Mouse (Mus musculus) spleen, postnatal 14 days (tissue): ENCODE results near the gene Rbbp7.

ENCODE experiments used
- DNase-seq, 2 experiments: peaks; one replicate each; pipeline ENCODE4 v3.0.0; 2021 to 2022; ENCODE audit warnings: low spot score in 2 of 2

Gene Rbbp7

GRCm38 (mm10) chrX:162760115-162760942 lies at the start of gene Rbbp7:
TSS of gene Rbbp7 (plus strand) at chrX:162760402.
- DNase-seq = peak; percentile 80 to 83

GRCm38 (mm10) chrX:162717837-162718236 lies 42.4 kb upstream of the Rbbp7 start:
- DNase-seq = peak; percentile 7 to 19

GRCm38 (mm10) chrX:162719615-162720014 lies 40.6 kb upstream of the Rbbp7 start:
- DNase-seq = peak in 1 of 2 experiments; percentile 42

- no peak for DNase-seq
These were observed 32.8 kb upstream of the Rbbp7 start for GRCm38 (mm10) chrX:162727367-162727777.

- DNase-seq = no peak
These were observed 32.4 kb upstream of the Rbbp7 start for GRCm38 (mm10) chrX:162727795-162728194.

- DNase-seq = no peak
These were observed 32.0 kb upstream of the Rbbp7 start for GRCm38 (mm10) chrX:162728228-162728627.

- no peak for DNase-seq
These were observed 30.2 kb upstream of the Rbbp7 start for GRCm38 (mm10) chrX:162730031-162730430.

- DNase-seq = peak; percentile 23 to 55
These were observed 24.9 kb upstream of the Rbbp7 start for GRCm38 (mm10) chrX:162734997-162735929.

GRCm38 (mm10) chrX:162736140-162736659 lies 24.0 kb upstream of the Rbbp7 start:
- no peak for DNase-seq

GRCm38 (mm10) chrX:162748696-162749420 lies 11.3 kb upstream of the Rbbp7 start:
- DNase-seq = no peak

GRCm38 (mm10) chrX:162752418-162752817 lies 7.8 kb upstream of the Rbbp7 start:
- DNase-seq = no peak

- no peak for DNase-seq
These were observed 5.9 kb upstream of the Rbbp7 start for GRCm38 (mm10) chrX:162754314-162754713.

GRCm38 (mm10) chrX:162756058-162756457 lies 4.1 kb upstream of the Rbbp7 start:
- no peak for DNase-seq

- peak; percentile 3 to 6 for DNase-seq
These were observed 719 bp upstream of the Rbbp7 start for GRCm38 (mm10) chrX:162759251-162760114.

- peak; percentile 4 to 5 for DNase-seq
These were observed 835 bp downstream of the Rbbp7 start for GRCm38 (mm10) chrX:162760958-162761515.

- no peak for DNase-seq
These were observed 1.7 kb downstream of the Rbbp7 start for GRCm38 (mm10) chrX:162761716-162762395.

- DNase-seq = no peak
These were observed 10.5 kb downstream of the Rbbp7 start for GRCm38 (mm10) chrX:162770726-162771125.

GRCm38 (mm10) chrX:162788372-162788771 lies 28.2 kb downstream of the Rbbp7 start:
- DNase-seq = no peak

GRCm38 (mm10) chrX:162791392-162791791 lies 31.2 kb downstream of the Rbbp7 start:
- peak in 1 of 2 experiments; percentile 1 for DNase-seq

- peak; percentile 7 to 25 for DNase-seq
These were observed 40.2 kb downstream of the Rbbp7 start for GRCm38 (mm10) chrX:162800371-162800770.
